Mouse (Mus musculus): ENCODE data around the gene Six5. TPM values are rescaled to one million over a fixed set of nuclear protein-coding genes. Genes with fewer than 3 reads are reported as not detected.
A peak's percentile ranks its signal among the peaks of the same experiment; 100 is the strongest.

Gene Six5
- polyA plus RNA-seq, 1 experiment from 2014 or later: 7.1 TPM

DNA sequence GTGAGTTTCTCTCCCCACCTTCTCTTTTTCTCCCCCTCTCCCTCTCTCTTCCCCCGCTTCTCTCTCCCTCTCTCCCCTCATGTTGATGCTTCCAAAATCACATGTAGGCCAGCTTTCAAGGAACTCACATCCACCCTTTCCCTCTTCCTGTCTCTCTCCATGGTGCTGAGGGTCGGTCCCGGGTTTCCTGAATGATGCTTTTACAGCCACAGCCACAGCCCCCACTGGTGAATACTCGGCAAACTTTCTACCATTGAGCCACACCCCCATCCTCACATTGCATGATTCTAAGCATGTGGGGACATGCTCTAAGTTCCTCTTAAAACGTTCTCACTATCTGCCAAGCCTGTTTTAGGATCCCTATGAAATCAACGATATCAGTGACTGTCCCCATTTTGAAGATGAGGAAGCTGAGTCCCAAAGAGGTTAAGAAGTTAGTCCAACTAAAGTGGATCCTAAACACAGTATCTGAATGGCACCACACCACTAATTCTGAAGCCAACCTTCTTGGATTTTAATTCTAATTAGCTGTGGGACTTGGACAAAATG lies 53.2 kb downstream of the Six5 start:
- H3K27me3 ChIP-seq (replicated peaks): no peaks in the 10 kb centered on the region
- ATAC-seq (ENCODE audit: insufficient number of reproducible peaks, low FRiP score): no peak
- H3K4me1 ChIP-seq (replicated peaks): peaks cover 18% of the 10 kb centered on the region
- 43% methylated on average over 6 of the region's 6 CpGs for WGBS
- H3K27ac ChIP-seq (ENCODE audit: poor library complexity, severe bottlenecking): no peak overlapping the region
- H3K36me3 ChIP-seq: peaks cover 25% of the 10 kb centered on the region
- no peaks in the 10 kb centered on the region for H3K9me3 ChIP-seq (replicated peaks)
- 0 out of 2 replicates have a peak overlapping the region, but pooled peaks have one; percentile 91 for H3K4me2 ChIP-seq
- H3K4me3 ChIP-seq: no peak overlapping the region
- no peak overlapping the region for H3K9ac ChIP-seq

Small RNA genes lying within 50 kb of the gene (microRNA-seq; reads per million reads assigned to microRNA genes)
- not detected for gene Mir3100

Other genes with a start within 250 kb of the Six5 start
- 0.83 and 0.96 TPM in 2 replicates for gene Pglyrp1, start 223.3 kb upstream of the Six5 start, polyA plus RNA-seq (2016; fragmentation: Nextera tagmentation; extraction: Ambion mirVana)
- gene Ccdc61, start 184.2 kb upstream of the Six5 start, polyA plus RNA-seq (2016; fragmentation: Nextera tagmentation; extraction: Ambion mirVana): 23.3 and 24.0 TPM in 2 replicates
- gene Nova2, start 168.7 kb upstream of the Six5 start, polyA plus RNA-seq (2016; fragmentation: Nextera tagmentation; extraction: Ambion mirVana): 0.60 and 0.64 TPM in 2 replicates
- gene Nanos2, start 107.2 kb upstream of the Six5 start, polyA plus RNA-seq (2016; fragmentation: Nextera tagmentation; extraction: Ambion mirVana): not detected in 2 replicates
- gene Mypop, start 103.3 kb upstream of the Six5 start, polyA plus RNA-seq (2016; fragmentation: Nextera tagmentation; extraction: Ambion mirVana): 2.7 and 3.0 TPM in 2 replicates
- 21.3 and 22.8 TPM in 2 replicates for gene Irf2bp1, start 90.5 kb upstream of the Six5 start, polyA plus RNA-seq (2016; fragmentation: Nextera tagmentation; extraction: Ambion mirVana)
- 0.37 TPM in 1 of 2 replicates, not detected in the other for gene Foxa3, start 71.1 kb upstream of the Six5 start, polyA plus RNA-seq (2016; fragmentation: Nextera tagmentation; extraction: Ambion mirVana)
- gene Sympk, start 70.2 kb upstream of the Six5 start, polyA plus RNA-seq (2016; fragmentation: Nextera tagmentation; extraction: Ambion mirVana): 33.2 TPM in 2 replicates
- not detected in 2 replicates for gene Rsph6a, start 39.9 kb upstream of the Six5 start, polyA plus RNA-seq (2016; fragmentation: Nextera tagmentation; extraction: Ambion mirVana)
- 15.4 and 15.5 TPM in 2 replicates for gene Dmwd, start 18.4 kb upstream of the Six5 start, polyA plus RNA-seq (2016; fragmentation: Nextera tagmentation; extraction: Ambion mirVana)
- 16.4 and 17.2 TPM in 2 replicates for gene Dmpk, start 10.7 kb upstream of the Six5 start, polyA plus RNA-seq (2016; fragmentation: Nextera tagmentation; extraction: Ambion mirVana)
- 2.2 TPM in 2 replicates for gene Gm4969, start 23.8 kb downstream of the Six5 start, polyA plus RNA-seq (2016; fragmentation: Nextera tagmentation; extraction: Ambion mirVana)
- 10.2 and 11.2 TPM in 2 replicates for gene Fbxo46, start 25.3 kb downstream of the Six5 start, polyA plus RNA-seq (2016; fragmentation: Nextera tagmentation; extraction: Ambion mirVana)
- 10.0 TPM in 2 replicates for gene Qpctl, start 54.7 kb downstream of the Six5 start, polyA plus RNA-seq (2016; fragmentation: Nextera tagmentation; extraction: Ambion mirVana)
- gene Snrpd2, start 55.1 kb downstream of the Six5 start, polyA plus RNA-seq (2016; fragmentation: Nextera tagmentation; extraction: Ambion mirVana): 101 TPM in 2 replicates
- gene Gipr, start 71.5 kb downstream of the Six5 start, polyA plus RNA-seq (2016; fragmentation: Nextera tagmentation; extraction: Ambion mirVana): 8.0 and 9.7 TPM in 2 replicates
- gene Eml2, start 81.8 kb downstream of the Six5 start, polyA plus RNA-seq (2016; fragmentation: Nextera tagmentation; extraction: Ambion mirVana): 17.7 and 18.2 TPM in 2 replicates
- 0.97 and 1.1 TPM in 2 replicates for gene Gpr4, start 117.9 kb downstream of the Six5 start, polyA plus RNA-seq (2016; fragmentation: Nextera tagmentation; extraction: Ambion mirVana)
- gene Opa3, start 133.7 kb downstream of the Six5 start, polyA plus RNA-seq (2016; fragmentation: Nextera tagmentation; extraction: Ambion mirVana): 37.0 and 38.4 TPM in 2 replicates
- 93.7 and 99.0 TPM in 2 replicates for gene Vasp, start 177.2 kb downstream of the Six5 start, polyA plus RNA-seq (2016; fragmentation: Nextera tagmentation; extraction: Ambion mirVana)
- not detected in 2 replicates for gene Ppm1n, start 185.5 kb downstream of the Six5 start, polyA plus RNA-seq (2016; fragmentation: Nextera tagmentation; extraction: Ambion mirVana)
- 23.6 and 26.7 TPM in 2 replicates for gene Rtn2, start 188.0 kb downstream of the Six5 start, polyA plus RNA-seq (2016; fragmentation: Nextera tagmentation; extraction: Ambion mirVana)
- gene Fosb, start 215.5 kb downstream of the Six5 start, polyA plus RNA-seq (2016; fragmentation: Nextera tagmentation; extraction: Ambion mirVana): 0.37 and 0.55 TPM in 2 replicates

Data from heart, embryonic 12.5 days (tissue).